Mouse (Mus musculus): ENCODE results near the gene Sim2. TPM values are rescaled to one million over a fixed set of nuclear protein-coding genes. Genes with fewer than 3 reads are reported as not detected.

The Sim2 gene
- polyA plus RNA-seq, 1 experiment from 2014 or later = not detected

- Histone ChIP-seq H3K36me3 (no peaks in the 10 kb centered on the region), H3K9me3 (no peaks in the 10 kb centered on the region), H3K27me3 (0 out of 2 replicates have a peak, but pooled peaks cover 16% of the 10 kb centered on the region), H3K9ac (no peak overlapping the region), H3K4me2 (no peak overlapping the region), H3K4me1 (replicated peaks) (no peaks in the 10 kb centered on the region), H3K27ac (no peak overlapping the region), H3K4me3 (no peak overlapping the region)
- WGBS = 69% methylated on average over 9 of the region's 9 CpGs
- no peak for ATAC-seq (ENCODE audit: low FRiP score)
Measured at GRCm38 (mm10) chr16:94064211-94064610, 20.5 kb upstream of the Sim2 start.

- WGBS = 69% methylated on average over 24 of the region's 24 CpGs
- Histone ChIP-seq H3K27me3 (peaks cover 26% of the 10 kb centered on the region; the same call in 1 of the 2 replicates), H3K4me2 (no peak overlapping the region), H3K9me3 (no peaks in the 10 kb centered on the region), H3K27ac (no peak overlapping the region), H3K4me3 (no peak overlapping the region), H3K4me1 (replicated peaks) (no peaks in the 10 kb centered on the region), H3K36me3 (no peaks in the 10 kb centered on the region), H3K9ac (no peak overlapping the region)
- ATAC-seq (ENCODE audit: low FRiP score) = no peak
Measured at GRCm38 (mm10) chr16:94065728-94066674, 18.7 kb upstream of the Sim2 start.

GRCm38 (mm10) chr16:94066771-94067170 lies 18.0 kb upstream of the Sim2 start:
- no peak for ATAC-seq (ENCODE audit: low FRiP score)
- 75% methylated on average over 6 of the region's 6 CpGs for WGBS
- H3K4me2 ChIP-seq = no peak overlapping the region

GRCm38 (mm10) chr16:94067280-94067679 lies 17.5 kb upstream of the Sim2 start:
- Histone ChIP-seq H3K4me3 (no peak overlapping the region), H3K4me2 (no peak overlapping the region), H3K9me3 (no peaks in the 10 kb centered on the region), H3K4me1 (replicated peaks) (no peaks in the 10 kb centered on the region), H3K36me3 (no peaks in the 10 kb centered on the region), H3K27me3 (peaks cover 36% of the 10 kb centered on the region), H3K27ac (no peak overlapping the region), H3K9ac (no peak overlapping the region)
- no peak for ATAC-seq (ENCODE audit: low FRiP score)
- WGBS = 43% methylated on average over 5 of the region's 5 CpGs

More at GRCm38 (mm10) chr16:94066771-94067170, 18.0 kb upstream of the Sim2 start:
- Histone ChIP-seq H3K27ac (no peak overlapping the region), H3K36me3 (no peaks in the 10 kb centered on the region), H3K4me1 (replicated peaks) (no peaks in the 10 kb centered on the region), H3K4me3 (no peak overlapping the region), H3K9me3 (no peaks in the 10 kb centered on the region), H3K9ac (no peak overlapping the region), H3K27me3 (peaks cover 34% of the 10 kb centered on the region)

- no peaks in the 10 kb centered on the region for H3K36me3 ChIP-seq
- no peak overlapping the region for H3K4me3 ChIP-seq
- 96% methylated on average over 5 of the region's 5 CpGs for WGBS
- no peak overlapping the region for H3K27ac ChIP-seq
- H3K27me3 ChIP-seq = peaks cover 48% of the 10 kb centered on the region
- H3K9ac ChIP-seq = no peak overlapping the region
- H3K9me3 ChIP-seq = no peaks in the 10 kb centered on the region
- no peak for ATAC-seq (ENCODE audit: low FRiP score)
- H3K4me2 ChIP-seq = no peak overlapping the region
- H3K4me1 ChIP-seq (replicated peaks) = no peaks in the 10 kb centered on the region
Measured at GRCm38 (mm10) chr16:94069061-94069460, 15.7 kb upstream of the Sim2 start.

GRCm38 (mm10) chr16:94070920-94071319 lies 13.8 kb upstream of the Sim2 start:
- 56% methylated on average over 9 of the region's 9 CpGs for WGBS
- H3K4me1 ChIP-seq (replicated peaks) = no peaks in the 10 kb centered on the region
- no peak for ATAC-seq (ENCODE audit: low FRiP score)
- peaks cover 63% of the 10 kb centered on the region for H3K27me3 ChIP-seq
- H3K4me3 ChIP-seq = no peak overlapping the region
- no peaks in the 10 kb centered on the region for H3K9me3 ChIP-seq
- no peaks in the 10 kb centered on the region for H3K36me3 ChIP-seq
- no peak overlapping the region for H3K4me2 ChIP-seq
- no peak overlapping the region for H3K27ac ChIP-seq
- no peak overlapping the region for H3K9ac ChIP-seq

GRCm38 (mm10) chr16:94071468-94071867 lies 13.3 kb upstream of the Sim2 start:
- Histone ChIP-seq H3K9me3 (no peaks in the 10 kb centered on the region), H3K4me1 (replicated peaks) (no peaks in the 10 kb centered on the region), H3K27me3 (peaks cover 64% of the 10 kb centered on the region), H3K4me3 (no peak overlapping the region), H3K4me2 (no peak overlapping the region), H3K9ac (no peak overlapping the region), H3K27ac (no peak overlapping the region), H3K36me3 (no peaks in the 10 kb centered on the region)
- 66% methylated on average over 8 of the region's 8 CpGs for WGBS
- no peak for ATAC-seq (ENCODE audit: low FRiP score)

- no peak for ATAC-seq (ENCODE audit: low FRiP score)
- no peak overlapping the region for H3K9ac ChIP-seq
- no peaks in the 10 kb centered on the region for H3K4me1 ChIP-seq (replicated peaks)
- no peaks in the 10 kb centered on the region for H3K36me3 ChIP-seq
- H3K9me3 ChIP-seq = no peaks in the 10 kb centered on the region
- H3K4me3 ChIP-seq = no peak overlapping the region
- no peak overlapping the region for H3K4me2 ChIP-seq
- peaks cover 85% of the 10 kb centered on the region for H3K27me3 ChIP-seq
- H3K27ac ChIP-seq = no peak overlapping the region
- WGBS = 39% methylated on average over 19 of the region's 19 CpGs
Measured at GRCm38 (mm10) chr16:94075362-94076027, 9.2 kb upstream of the Sim2 start.

- H3K27ac ChIP-seq = no peak overlapping the region
- no peaks in the 10 kb centered on the region for H3K9me3 ChIP-seq
- no peaks in the 10 kb centered on the region for H3K4me1 ChIP-seq (replicated peaks)
- WGBS = 2% methylated on average over 23 of the region's 23 CpGs
- H3K4me3 ChIP-seq = no peak overlapping the region
- no peak overlapping the region for H3K9ac ChIP-seq
- no peak overlapping the region for H3K4me2 ChIP-seq
- no peaks in the 10 kb centered on the region for H3K36me3 ChIP-seq
- no peak for ATAC-seq (ENCODE audit: low FRiP score)
- peaks cover 94% of the 10 kb centered on the region for H3K27me3 ChIP-seq
Measured at GRCm38 (mm10) chr16:94078318-94079074, 6.2 kb upstream of the Sim2 start.

- H3K27me3 ChIP-seq = peaks cover 94% of the 10 kb centered on the region
- no peak for ATAC-seq (ENCODE audit: low FRiP score)
Measured at GRCm38 (mm10) chr16:94079075-94079855, 5.5 kb upstream of the Sim2 start.

GRCm38 (mm10) chr16:94079856-94080555 lies 4.7 kb upstream of the Sim2 start:
- no peak for ATAC-seq (ENCODE audit: low FRiP score)
- Histone ChIP-seq H3K9ac (no peak overlapping the region), H3K4me1 (replicated peaks) (peaks cover 4% of the 10 kb centered on the region), H3K36me3 (no peaks in the 10 kb centered on the region), H3K27me3 (peaks cover 98% of the 10 kb centered on the region), H3K4me2 (no peak overlapping the region), H3K9me3 (no peaks in the 10 kb centered on the region), H3K4me3 (no peak overlapping the region), H3K27ac (no peak overlapping the region)
- WGBS = 3% methylated on average over 13 of the region's 13 CpGs

More at GRCm38 (mm10) chr16:94079075-94079855, 5.5 kb upstream of the Sim2 start:
- WGBS = 1% methylated on average over 47 of the region's 47 CpGs
- Histone ChIP-seq H3K4me3 (no peak overlapping the region), H3K4me2 (no peak overlapping the region), H3K9ac (no peak overlapping the region), H3K36me3 (no peaks in the 10 kb centered on the region), H3K27ac (no peak overlapping the region), H3K9me3 (no peaks in the 10 kb centered on the region), H3K4me1 (replicated peaks) (no peaks in the 10 kb centered on the region)
